Mouse (Mus musculus) olfactory bulb, adult 2 months (tissue): ENCODE data around the gene Galp.

ENCODE experiments used
- CTCF ChIP-seq: fragments of 200-500 bp; IDR thresholded peaks from 2 replicates; pipeline ENCODE4 v1.5.1; 2012; ENCODE audit warnings: low read depth, mild to moderate bottlenecking, low read length, moderate library complexity; ENCODE audit not compliant: insufficient read depth
- POLR2A ChIP-seq: fragments of 200-500 bp; IDR thresholded peaks from 2 replicates; pipeline ENCODE4 v1.6.1; 2012; ENCODE audit warnings: mild to moderate bottlenecking, low read depth, low read length, moderate library complexity; ENCODE audit not compliant: insufficient read depth

GRCm38 (mm10) chr7:6151266-6151665 is 45.6 kb upstream of the Galp start:
- TF ChIP-seq POLR2A, result no peak
- no peak for TF ChIP-seq CTCF
